Mouse (Mus musculus) limb, embryonic 13.5 days (tissue): Measurements from ENCODE around the gene Arhgef18. TPM values are rescaled to one million over a fixed set of nuclear protein-coding genes. Genes with fewer than 3 reads are reported as not detected.

ENCODE experiments used
- ATAC-seq: fragments of 200-750 bp; cut with Nextera tagmentation; 2 replicates; pipeline ENCODE4 v1.8.0; 2017; ENCODE audit warnings: low read depth, moderate number of reproducible peaks, moderate TSS enrichment; ENCODE audit not compliant: low FRiP score
- H3K27ac ChIP-seq: fragments of 300-500 bp; sonication (generic); 2 replicates; pipeline ENCODE4 v1.5.1; 2015; ENCODE audit warnings: inconsistent platforms, mild to moderate bottlenecking, moderate library complexity
- H3K27me3 ChIP-seq: fragments of 300-500 bp; sonication (generic); 2 replicates; pipeline ENCODE4 v1.6.1; 2015; ENCODE audit warnings: mild to moderate bottlenecking, inconsistent platforms
- H3K36me3 ChIP-seq: fragments of 300-500 bp; sonication (generic); 2 replicates; pipeline ENCODE4 v1.6.1; 2015; ENCODE audit warnings: inconsistent platforms, mild to moderate bottlenecking, moderate library complexity
- H3K4me1 ChIP-seq: fragments of 300-500 bp; sonication (generic); 2 replicates; pipeline ENCODE4 v1.6.1; 2015; ENCODE audit warnings: inconsistent platforms
- H3K4me2 ChIP-seq: fragments of 300-500 bp; sonication (generic); replicated peaks from 2 replicates; pipeline ENCODE4 v1.6.1; 2015; ENCODE audit warnings: inconsistent platforms, mild to moderate bottlenecking, moderate library complexity
- H3K4me3 ChIP-seq: fragments of 300-500 bp; sonication (generic); 2 replicates; pipeline ENCODE4 v1.5.1; 2015; ENCODE audit warnings: moderate library complexity, mild to moderate bottlenecking, inconsistent platforms
- H3K9ac ChIP-seq: fragments of 300-500 bp; sonication (generic); 2 replicates; pipeline ENCODE4 v1.6.1; 2015; ENCODE audit warnings: mild to moderate bottlenecking, inconsistent platforms
- H3K9me3 ChIP-seq: fragments of 300-500 bp; sonication (generic); 2 replicates; pipeline ENCODE4 v1.6.1; 2016; ENCODE audit warnings: inconsistent platforms
- WGBS: fragments of 180-500 bp; shearing (Covaris S2); methylation state at CpG from one replicate; pipeline ENCODE4 v1.1.7; 2015; 5-methylcytosine and 5-hydroxymethylcytosine counted together
- polyA plus RNA-seq: library from polyadenylated mRNA; unstranded; fragments of >200 nt; fragmentation: Nextera tagmentation; extraction: Ambion mirVana; gene quantifications from 2 replicates; pipeline ENCODE4 v1.2.1, GENCODE M21; 2015

The Arhgef18 gene
- polyA plus RNA-seq, 1 experiment from 2014 or later, result 10.4 TPM

DNA sequence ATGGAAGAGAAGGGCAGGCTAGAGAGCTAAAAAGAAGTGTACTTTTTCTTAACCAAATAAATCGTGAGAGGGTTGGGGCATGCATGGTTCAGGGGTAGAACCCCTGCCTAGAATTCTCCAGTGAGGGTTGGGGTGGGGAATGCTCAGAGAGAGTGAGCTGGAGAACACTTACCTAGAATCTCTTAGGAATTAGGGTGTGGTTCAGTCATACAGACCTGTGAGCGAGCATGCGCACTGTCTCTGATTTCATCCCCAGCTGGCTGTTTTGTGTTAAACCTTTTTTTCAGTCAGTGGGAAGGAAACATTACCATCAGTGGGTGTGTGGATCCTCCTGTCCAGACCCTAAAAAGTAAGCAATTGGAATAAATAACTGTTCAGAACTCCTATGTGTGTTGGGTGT lies 33.4 kb downstream of the Arhgef18 start:
- Histone ChIP-seq H3K27me3 (no peaks in the 10 kb centered on the region), H3K27ac (no peak overlapping the region), H3K4me2 (no peak overlapping the region), H3K36me3 (peaks cover 33% of the 10 kb centered on the region), H3K9me3 (no peaks in the 10 kb centered on the region), H3K4me3 (no peak overlapping the region), H3K4me1 (no peaks in the 10 kb centered on the region), H3K9ac (no peak overlapping the region)
- 85% methylated on average over 3 of the region's 3 CpGs for WGBS
- no peak for ATAC-seq

DNA sequence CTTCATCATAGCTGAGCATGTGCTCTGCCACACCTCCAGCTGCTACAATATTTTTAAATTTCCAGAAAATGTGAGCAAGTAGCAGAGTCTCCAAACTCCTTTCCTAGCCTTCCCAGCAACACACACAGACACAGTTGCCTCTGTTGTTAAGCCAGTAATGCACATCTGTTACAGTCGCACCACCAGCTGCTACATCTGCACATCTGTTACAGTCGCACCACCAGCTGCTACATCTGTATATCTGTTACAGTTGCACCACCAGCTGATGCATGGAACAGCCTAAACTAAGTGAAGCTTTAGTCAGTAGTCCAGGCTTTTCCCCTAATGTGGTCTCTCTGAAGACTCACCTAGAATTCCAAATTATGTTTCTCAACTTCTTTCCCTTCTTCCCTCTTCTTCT lies 35.6 kb downstream of the Arhgef18 start:
- Histone ChIP-seq H3K27me3 (no peaks in the 10 kb centered on the region), H3K4me1 (no peaks in the 10 kb centered on the region), H3K4me3 (no peak overlapping the region), H3K36me3 (peaks cover 56% of the 10 kb centered on the region), H3K9ac (no peak overlapping the region), H3K9me3 (no peaks in the 10 kb centered on the region), H3K27ac (no peak overlapping the region), H3K4me2 (no peak overlapping the region)
- no peak; the same call in 1 of the 2 replicates for ATAC-seq
- WGBS, result 62% methylated on average over 2 of the region's 2 CpGs

DNA sequence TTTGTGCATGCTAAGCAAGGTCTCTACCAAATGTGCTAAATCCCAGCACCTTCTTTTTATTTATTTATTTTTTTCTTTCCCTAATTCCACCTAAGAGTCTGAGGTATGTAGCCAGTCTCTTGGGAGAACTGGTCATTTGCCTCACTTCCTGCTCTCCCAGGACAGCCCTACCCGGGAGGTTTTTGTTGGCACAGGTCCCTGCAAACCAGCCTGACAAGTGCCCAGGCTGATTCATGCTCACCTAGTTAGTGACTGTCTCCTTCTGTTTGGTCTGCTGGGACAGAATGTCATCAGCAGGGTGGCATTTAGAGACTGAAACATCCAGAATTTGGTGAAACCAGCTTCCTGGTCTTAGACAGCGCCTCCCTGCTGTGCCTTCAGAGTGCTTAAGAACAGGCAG lies 37.2 kb downstream of the Arhgef18 start:
- no peak for ATAC-seq
- WGBS, result 80% methylated on average over 2 of the region's 2 CpGs
- Histone ChIP-seq H3K27ac (no peak overlapping the region), H3K4me2 (no peak overlapping the region), H3K4me3 (no peak overlapping the region), H3K9ac (no peak overlapping the region), H3K9me3 (no peaks in the 10 kb centered on the region), H3K4me1 (no peaks in the 10 kb centered on the region), H3K36me3 (peaks cover 70% of the 10 kb centered on the region), H3K27me3 (no peaks in the 10 kb centered on the region)

DNA sequence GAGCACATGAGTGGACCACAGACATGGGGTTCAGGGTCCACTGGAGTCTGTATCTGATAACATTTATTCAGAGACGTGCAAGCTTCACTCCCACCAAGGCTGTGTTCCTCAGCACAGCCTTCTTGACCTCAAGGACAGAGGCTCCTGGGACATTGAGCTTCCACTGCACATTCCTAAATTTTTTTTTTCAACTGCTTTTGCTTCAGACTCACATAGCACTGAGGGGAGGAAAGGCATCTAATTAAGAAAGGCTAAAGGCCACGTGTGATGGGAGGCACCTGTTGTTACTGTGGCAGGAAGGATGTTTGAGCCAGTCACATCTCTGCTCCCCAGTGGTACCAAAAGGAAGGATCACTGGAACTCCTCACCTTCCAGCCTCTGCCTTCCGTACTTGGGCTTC lies 38.3 kb downstream of the Arhgef18 start:
- Histone ChIP-seq H3K27me3 (no peaks in the 10 kb centered on the region), H3K9ac (no peak overlapping the region), H3K4me1 (no peaks in the 10 kb centered on the region), H3K4me2 (no peak overlapping the region), H3K27ac (no peak overlapping the region), H3K9me3 (no peaks in the 10 kb centered on the region), H3K4me3 (no peak overlapping the region), H3K36me3 (peaks cover 81% of the 10 kb centered on the region)
- WGBS, result 92% methylated on average over 3 of the region's 3 CpGs
- no peak for ATAC-seq

DNA sequence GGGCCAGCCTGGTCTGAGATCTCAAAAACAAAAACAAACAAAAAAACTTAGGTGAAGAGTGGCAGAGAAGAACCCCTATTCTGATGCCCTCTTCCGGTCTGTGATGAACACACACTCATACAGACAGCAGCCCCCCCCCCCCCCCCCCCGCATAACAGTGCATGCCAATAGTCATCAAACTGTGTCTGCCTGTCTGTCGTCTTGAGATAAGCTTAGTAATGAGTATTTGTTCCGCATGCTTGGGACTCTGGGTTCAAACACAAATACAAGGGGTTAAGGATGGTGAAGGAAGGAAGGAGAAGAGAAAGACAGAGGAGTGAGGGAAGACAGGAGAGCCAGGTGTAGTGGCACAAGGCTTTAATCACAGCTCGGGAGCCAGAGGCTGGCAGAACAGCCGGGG lies 43.7 kb downstream of the Arhgef18 start:
- H3K27me3 ChIP-seq, result no peaks in the 10 kb centered on the region
- no peak overlapping the region for H3K4me3 ChIP-seq
- WGBS, result 81% methylated on average over 6 of the region's 6 CpGs
- peaks cover 98% of the 10 kb centered on the region for H3K36me3 ChIP-seq
- no peak overlapping the region for H3K4me2 ChIP-seq
- H3K9ac ChIP-seq, result no peak overlapping the region
- no peaks in the 10 kb centered on the region for H3K4me1 ChIP-seq
- H3K27ac ChIP-seq, result no peak overlapping the region
- no peak for ATAC-seq
- no peaks in the 10 kb centered on the region for H3K9me3 ChIP-seq

DNA sequence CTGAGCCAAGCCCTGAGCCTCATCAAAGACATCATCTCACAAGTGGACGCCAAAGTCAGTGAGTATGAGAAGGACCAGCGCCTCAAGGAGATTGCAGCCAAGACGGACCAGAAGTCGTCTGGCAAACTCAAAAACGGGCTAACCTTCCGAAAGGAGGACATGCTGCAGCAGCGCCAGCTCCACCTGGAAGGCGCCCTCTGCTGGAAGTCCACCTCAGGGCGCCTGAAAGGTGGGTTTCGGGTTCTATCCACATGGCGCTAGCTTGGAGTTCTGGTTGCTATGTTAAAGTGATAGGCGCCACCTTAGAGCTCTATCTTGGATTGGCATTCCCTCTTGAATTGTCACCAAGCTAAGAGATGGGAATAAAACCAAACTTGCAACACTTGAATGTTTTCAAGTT lies 46.7 kb downstream of the Arhgef18 start:
- WGBS, result 80% methylated on average over 12 of the region's 12 CpGs
- no peaks in the 10 kb centered on the region for H3K4me1 ChIP-seq
- H3K4me2 ChIP-seq, result no peak overlapping the region
- H3K4me3 ChIP-seq, result no peak overlapping the region
- no peak for ATAC-seq
- H3K9me3 ChIP-seq, result no peaks in the 10 kb centered on the region
- no peak overlapping the region for H3K9ac ChIP-seq
- no peak overlapping the region for H3K27ac ChIP-seq
- H3K36me3 ChIP-seq, result peaks cover 95% of the 10 kb centered on the region
- no peaks in the 10 kb centered on the region for H3K27me3 ChIP-seq

DNA sequence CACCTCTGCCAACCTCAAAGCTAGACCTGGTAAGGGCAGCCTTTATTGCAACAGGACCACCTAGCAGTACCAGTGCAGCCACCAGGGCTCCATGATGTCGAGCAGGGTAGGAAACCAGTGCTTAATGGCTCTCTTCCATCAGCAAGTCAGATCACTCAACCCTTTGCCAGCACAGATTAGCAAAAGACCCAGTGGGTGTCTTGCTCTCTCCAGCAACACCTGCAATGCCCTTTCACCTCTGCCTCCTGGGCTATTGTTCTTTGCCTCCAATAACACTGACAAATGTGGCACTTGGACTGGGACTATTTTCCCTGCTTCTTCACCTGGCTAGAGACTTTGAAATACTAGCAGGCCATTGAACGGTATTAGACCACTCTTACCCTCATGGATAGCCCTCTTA lies 56.4 kb downstream of the Arhgef18 start:
- 89% methylated on average over 2 of the region's 2 CpGs for WGBS

DNA sequence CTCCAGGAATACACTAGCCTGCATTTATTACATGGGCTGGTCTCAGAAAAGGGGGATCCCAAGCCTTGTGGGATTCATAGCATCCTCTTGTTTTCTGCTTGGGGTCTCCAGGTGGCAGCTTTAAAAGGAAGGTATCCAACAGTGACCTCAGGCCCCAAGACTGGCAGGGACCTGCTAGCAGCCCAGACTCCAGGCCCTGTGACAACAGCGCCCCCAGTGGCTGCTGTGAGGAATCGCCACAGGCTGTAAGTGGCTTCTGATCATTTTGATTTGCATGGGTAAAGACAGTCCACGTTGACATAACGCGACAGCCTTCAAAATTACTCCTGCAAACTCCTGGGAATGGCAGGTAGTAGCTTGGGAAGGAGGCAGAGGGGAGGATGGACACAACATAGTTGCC lies 57.9 kb downstream of the Arhgef18 start:
- Histone ChIP-seq H3K27ac (no peak overlapping the region), H3K4me2 (no peak overlapping the region), H3K9ac (no peak overlapping the region), H3K9me3 (no peaks in the 10 kb centered on the region), H3K4me3 (no peak overlapping the region), H3K36me3 (peaks cover 97% of the 10 kb centered on the region), H3K27me3 (no peaks in the 10 kb centered on the region), H3K4me1 (no peaks in the 10 kb centered on the region)
- no peak for ATAC-seq
- WGBS, result 41% methylated on average over 5 of the region's 5 CpGs

More for the DNA sequence above, 56.4 kb downstream of the Arhgef18 start:
- no peak for ATAC-seq
- Histone ChIP-seq H3K9me3 (no peaks in the 10 kb centered on the region), H3K9ac (no peak overlapping the region), H3K27ac (no peak overlapping the region), H3K27me3 (no peaks in the 10 kb centered on the region), H3K4me1 (no peaks in the 10 kb centered on the region), H3K4me3 (no peak overlapping the region), H3K36me3 (peaks cover 94% of the 10 kb centered on the region), H3K4me2 (no peak overlapping the region)

DNA sequence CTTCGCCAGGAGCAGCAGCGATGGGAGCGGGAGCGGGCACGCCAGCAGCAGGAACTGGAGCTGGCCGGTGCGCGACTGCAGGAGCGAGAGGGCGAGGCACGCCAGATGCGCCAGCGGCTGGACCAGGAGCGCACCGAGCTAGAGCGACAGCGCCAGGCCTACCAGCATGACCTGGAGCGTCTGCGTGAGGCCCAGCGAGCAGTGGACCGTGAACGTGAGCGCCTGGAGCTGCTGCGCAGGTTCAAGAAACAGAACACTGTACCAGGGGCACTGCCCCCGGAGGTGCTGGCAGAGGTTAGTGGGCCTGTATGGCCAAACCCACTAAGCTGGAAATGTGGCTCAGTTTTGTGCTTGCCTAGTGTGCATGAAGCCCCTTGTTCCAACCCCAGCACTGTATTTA lies 59.2 kb downstream of the Arhgef18 start:
- Histone ChIP-seq H3K27ac (no peak overlapping the region), H3K9me3 (no peaks in the 10 kb centered on the region), H3K9ac (no peak overlapping the region), H3K36me3 (peaks cover 99% of the 10 kb centered on the region), H3K4me3 (no peak overlapping the region), H3K4me1 (no peaks in the 10 kb centered on the region), H3K27me3 (no peaks in the 10 kb centered on the region), H3K4me2 (no peak overlapping the region)
- whole genome bisulfite sequencing, result 94% methylated on average over 25 of the region's 25 CpGs
- ATAC-seq, result no peak

DNA sequence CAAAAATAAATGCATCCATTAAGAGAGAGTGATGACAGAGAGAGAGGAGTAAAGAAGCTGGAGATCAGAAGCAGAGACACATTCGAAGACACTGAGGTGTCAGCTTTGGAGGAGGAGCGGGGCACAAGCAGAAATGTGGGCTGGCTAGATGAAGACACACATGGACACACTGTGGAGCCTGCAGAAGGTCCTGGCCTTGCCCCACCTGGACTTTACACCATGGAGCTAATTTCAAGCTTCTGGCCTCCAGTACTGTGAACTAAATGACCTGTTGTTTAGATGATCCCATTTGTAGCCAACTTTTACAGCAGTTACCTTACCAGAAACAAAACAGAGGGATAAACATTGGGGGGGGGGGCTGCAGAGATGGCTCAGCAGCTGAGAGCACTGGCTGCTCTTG lies 70.4 kb downstream of the Arhgef18 start:
- Histone ChIP-seq H3K4me3 (no peak overlapping the region), H3K4me2 (no peak overlapping the region), H3K27me3 (no peaks in the 10 kb centered on the region), H3K4me1 (peaks cover 8% of the 10 kb centered on the region; the same call in 1 of the 2 replicates), H3K36me3 (peaks cover 15% of the 10 kb centered on the region), H3K9me3 (no peaks in the 10 kb centered on the region), H3K9ac (no peak overlapping the region), H3K27ac (no peak overlapping the region)
- ATAC-seq, result no peak
- WGBS, result 78% methylated on average over 2 of the region's 2 CpGs

DNA sequence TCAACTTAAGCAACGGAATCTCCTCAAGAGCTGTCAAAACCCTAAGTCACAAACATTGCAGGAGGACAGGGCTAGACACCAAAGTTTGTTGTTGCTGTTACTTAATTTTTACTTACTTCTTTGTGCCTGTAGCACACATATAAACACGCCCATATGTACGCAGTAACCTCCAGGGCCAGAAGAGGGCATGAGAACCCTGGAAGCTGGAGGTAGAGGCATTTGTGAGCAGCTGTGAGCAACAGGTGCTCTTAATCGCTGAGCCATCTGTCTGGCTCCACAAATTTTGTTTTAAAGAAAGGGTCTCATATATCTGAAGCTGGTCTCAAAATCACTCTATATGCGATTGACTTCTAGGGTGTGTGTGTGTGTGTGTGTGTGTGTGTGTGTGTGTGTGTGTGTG lies 71.5 kb downstream of the Arhgef18 start:
- H3K27me3 ChIP-seq, result no peaks in the 10 kb centered on the region
- no peak overlapping the region for H3K27ac ChIP-seq
- peak; percentile 44 for ATAC-seq
- H3K4me3 ChIP-seq, result no peak overlapping the region
- H3K4me1 ChIP-seq, result peaks cover 9% of the 10 kb centered on the region; the same call in 1 of the 2 replicates
- H3K36me3 ChIP-seq, result peaks cover 5% of the 10 kb centered on the region
- 53% methylated on average over 5 of the region's 5 CpGs for WGBS
- no peak overlapping the region for H3K9ac ChIP-seq
- no peak overlapping the region for H3K4me2 ChIP-seq
- H3K9me3 ChIP-seq, result no peaks in the 10 kb centered on the region

DNA sequence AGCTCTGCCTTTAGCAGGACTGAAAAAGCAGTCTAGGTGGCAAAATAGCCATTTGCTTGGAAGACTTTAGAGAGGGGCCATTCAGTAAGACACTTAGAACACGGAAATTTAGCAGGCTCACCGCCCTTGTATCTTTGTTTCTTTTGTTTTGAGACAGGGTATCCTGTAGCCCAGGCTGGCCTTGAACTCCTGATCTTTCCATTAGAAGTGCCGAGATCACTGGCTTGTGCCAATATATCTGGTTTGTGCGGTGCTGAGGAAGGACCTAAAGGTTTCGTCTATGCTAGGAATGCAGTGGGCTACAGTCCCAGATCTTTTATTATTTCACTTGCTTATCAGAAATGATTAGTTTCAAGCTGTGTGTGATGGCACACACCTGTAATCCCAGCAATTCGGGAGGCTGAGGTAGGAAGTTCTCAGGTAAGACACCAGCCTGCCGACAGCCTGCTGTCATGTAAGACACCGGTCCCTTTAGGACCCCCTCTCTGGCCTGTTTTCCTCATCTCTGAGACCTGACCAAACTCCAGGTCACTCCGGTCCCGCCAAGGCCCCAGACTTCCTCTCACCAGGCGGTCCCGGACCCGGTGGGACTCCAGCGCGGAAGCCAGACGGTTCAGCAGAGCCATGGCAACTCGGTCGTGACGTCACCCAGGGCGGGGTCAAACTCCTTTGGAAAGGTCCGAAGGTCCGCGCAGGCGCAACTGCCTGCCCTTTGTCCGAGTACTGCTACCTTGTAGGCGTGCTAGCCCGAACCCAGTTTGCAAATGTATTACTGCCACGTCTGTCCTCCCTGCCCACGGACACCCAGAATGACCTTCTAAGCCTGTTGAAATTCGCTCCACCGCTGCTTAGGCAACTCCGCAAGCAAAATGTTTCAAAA lies 74.4 kb downstream of the Arhgef18 start, which contains the start of gene Pex11g:
Gene Pex11g (minus strand): TSS at position 675 of the 880 bp plus-strand sequence.
- WGBS, result 7% methylated on average over 32 of the region's 32 CpGs
- ATAC-seq, result peak; percentile 91
- H3K4me1 ChIP-seq, result peaks cover 12% of the 10 kb centered on the region; the same call in 1 of the 2 replicates
- no peaks in the 10 kb centered on the region for H3K36me3 ChIP-seq
- H3K9ac ChIP-seq, result peak within 1 kb of the TSS; percentile 71
- H3K9me3 ChIP-seq, result no peaks in the 10 kb centered on the region
- H3K27ac ChIP-seq, result peak within 1 kb of the TSS; percentile 73; the same call in 1 of the 2 replicates
- H3K4me2 ChIP-seq, result peak within 1 kb of the TSS; percentile 67
- H3K4me3 ChIP-seq, result peak within 1 kb of the TSS; percentile 53
- H3K27me3 ChIP-seq, result no peaks in the 10 kb centered on the region
